Mouse (Mus musculus) ovary, adult 2 months (tissue): Measurements from ENCODE around the gene Olfr314. TPM values are rescaled to one million over a fixed set of nuclear protein-coding genes. Genes with fewer than 3 reads are reported as not detected.

Experiments
- polyA plus RNA-seq: library from polyadenylated mRNA; depleted of rRNA; stranded (reverse); fragments of >200 nt; gene quantifications from 2 replicates; pipeline ENCODE4 v1.2.3, GENCODE M21; 2012; rRNA removed

Olfr314 gene
- not detected in 2 replicates for polyA plus RNA-seq

DNA sequence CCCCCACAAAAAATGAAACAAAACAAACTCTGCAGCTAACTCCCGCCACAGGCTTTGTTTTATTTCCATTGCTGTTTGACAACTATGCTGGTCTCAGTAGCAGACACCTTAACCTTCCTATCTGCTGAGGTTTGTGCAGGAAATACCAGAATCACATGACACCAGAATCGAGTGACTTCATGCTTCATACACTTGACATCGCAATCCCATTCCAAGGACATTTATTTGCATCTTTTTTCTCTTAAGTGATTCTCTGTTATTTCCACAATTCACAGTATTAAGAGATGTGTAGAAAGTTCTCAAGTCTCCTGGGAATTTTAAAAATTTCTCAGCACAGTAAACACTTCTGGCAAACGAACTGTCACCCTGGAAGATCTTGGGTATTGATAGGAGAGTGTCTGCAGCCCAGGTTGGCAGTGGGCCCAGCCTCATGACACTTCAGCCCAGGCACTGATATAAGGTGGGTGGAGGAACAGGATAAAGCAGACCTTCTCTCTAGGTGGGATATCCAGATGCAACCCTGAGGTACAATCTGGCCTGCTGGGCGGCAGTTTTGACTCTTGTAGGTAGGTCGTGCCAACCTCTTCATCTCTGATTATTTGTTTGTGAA is at the start of gene Olfr314:
Gene Olfr314 (plus strand): TSS at position 473 of the 610 bp plus-strand sequence.

GRCm38 (mm10) chr11:58738792-58739262 is 43.9 kb upstream of the Olfr314 start, which contains the start of gene Olfr317:
Gene Olfr317, minus strand, starts transcription at chr11:58739212.

DNA sequence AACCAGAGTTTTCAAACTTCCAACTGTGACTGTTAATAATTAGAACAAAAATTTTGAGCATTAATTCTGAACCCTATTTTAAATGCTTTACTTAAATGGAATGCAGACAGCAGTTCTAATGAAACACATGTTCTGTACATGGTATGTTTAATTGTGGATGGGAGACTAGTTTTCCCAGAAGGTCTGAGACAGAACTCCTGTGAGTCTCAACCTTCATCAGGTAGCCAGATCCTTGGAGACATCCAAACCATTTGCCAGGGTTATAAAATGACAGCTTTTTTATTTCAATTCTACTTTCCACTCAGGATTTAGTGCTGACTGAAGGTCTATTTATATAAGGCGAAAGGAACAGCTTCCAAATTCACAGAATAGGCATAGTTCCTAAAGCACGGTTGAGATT is 30.3 kb upstream of the Olfr314 start, which contains the start of gene Olfr316:
Gene Olfr316 (plus strand): TSS at position 301 of the 400 bp plus-strand sequence.

DNA sequence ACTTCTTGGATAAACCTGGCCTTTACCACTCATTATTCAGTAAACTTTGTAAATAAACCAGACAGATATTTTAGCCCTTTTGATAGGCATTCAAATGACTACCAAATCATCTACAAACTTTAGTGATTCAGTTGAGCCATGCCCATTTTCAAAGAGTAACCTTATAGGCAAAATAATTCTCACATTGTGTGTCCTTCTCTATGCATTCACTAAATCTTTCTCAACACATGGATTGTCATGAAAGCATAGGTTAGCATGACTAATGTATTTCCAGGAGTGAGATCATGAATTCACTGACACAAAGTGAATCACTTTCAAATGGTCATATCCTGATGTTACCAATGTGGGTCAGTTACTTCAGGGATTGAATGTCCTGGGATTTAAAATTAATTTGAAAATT is 9.9 kb upstream of the Olfr314 start, which contains the start of gene Olfr315:
Gene Olfr315 (plus strand): TSS at position 301 of the 400 bp plus-strand sequence.

GRCm38 (mm10) chr11:58801558-58802228 is 18.9 kb downstream of the Olfr314 start, which contains the start of gene Fam183b:
Gene Fam183b, minus strand, starts transcription at chr11:58801960.

GRCm38 (mm10) chr11:58814700-58815099 is 31.9 kb downstream of the Olfr314 start, which contains the start of gene Olfr313:
Gene Olfr313, plus strand, starts transcription at chr11:58815000.

GRCm38 (mm10) chr11:58828937-58829336 is 46.2 kb downstream of the Olfr314 start, which contains the start of gene Olfr312:
Gene Olfr312, plus strand, starts transcription at chr11:58829237.

Other genes starting within 250 kb of the Olfr314 start
- 4.6 and 8.1 TPM in 2 replicates for gene Olfr330, start 248.1 kb upstream of the Olfr314 start, polyA plus RNA-seq
- gene Olfr329-ps, start 236.5 kb upstream of the Olfr314 start, polyA plus RNA-seq: 2.4 and 4.6 TPM in 2 replicates
- 0.24 and 0.40 TPM in 2 replicates for gene Olfr328, start 227.3 kb upstream of the Olfr314 start, polyA plus RNA-seq
- 0.50 TPM in 1 of 2 replicates, not detected in the other for gene Olfr224, start 212.4 kb upstream of the Olfr314 start, polyA plus RNA-seq
- not detected in 2 replicates for gene Olfr325, start 205.2 kb upstream of the Olfr314 start, polyA plus RNA-seq
- gene Olfr324, start 187.8 kb upstream of the Olfr314 start, polyA plus RNA-seq: not detected in 2 replicates
- 0.28 TPM in 1 of 2 replicates, not detected in the other for gene 2210407C18Rik, start 166.9 kb upstream of the Olfr314 start, polyA plus RNA-seq
- gene Olfr323, start 152.5 kb upstream of the Olfr314 start, polyA plus RNA-seq: not detected in 2 replicates
- 0.06 TPM in 1 of 2 replicates, not detected in the other for gene Trim58, start 142.5 kb upstream of the Olfr314 start, polyA plus RNA-seq
- gene Olfr322, start 124.2 kb upstream of the Olfr314 start, polyA plus RNA-seq: not detected in 2 replicates
- gene Olfr320, start 101.9 kb upstream of the Olfr314 start, polyA plus RNA-seq: not detected in 2 replicates
- not detected in 2 replicates for gene Olfr319, start 83.8 kb upstream of the Olfr314 start, polyA plus RNA-seq
- not detected in 2 replicates for gene Olfr318, start 58.9 kb upstream of the Olfr314 start, polyA plus RNA-seq
- not detected in 2 replicates for gene Olfr317, start 43.7 kb upstream of the Olfr314 start, polyA plus RNA-seq
- gene Olfr316, start 30.2 kb upstream of the Olfr314 start, polyA plus RNA-seq: 0.09 and 0.32 TPM in 2 replicates
- gene Olfr315, start 9.8 kb upstream of the Olfr314 start, polyA plus RNA-seq: 0.18 and 0.20 TPM in 2 replicates
- gene Fam183b, start 19.0 kb downstream of the Olfr314 start, polyA plus RNA-seq: 11.9 and 17.3 TPM in 2 replicates
- gene Olfr313, start 32.0 kb downstream of the Olfr314 start, polyA plus RNA-seq: not detected in 2 replicates
- gene Olfr312, start 46.3 kb downstream of the Olfr314 start, polyA plus RNA-seq: not detected in 2 replicates
- not detected in 2 replicates for gene Olfr311, start 56.3 kb downstream of the Olfr314 start, polyA plus RNA-seq
- 2.0 and 2.7 TPM in 2 replicates for gene Gm12258, start 64.2 kb downstream of the Olfr314 start, polyA plus RNA-seq
- gene 2810021J22Rik, start 84.3 kb downstream of the Olfr314 start, polyA plus RNA-seq: 4.1 and 4.3 TPM in 2 replicates
- gene Zfp39, start 121.3 kb downstream of the Olfr314 start, polyA plus RNA-seq: 0.62 and 1.0 TPM in 2 replicates
- gene Btnl10, start 135.0 kb downstream of the Olfr314 start, polyA plus RNA-seq: 0.08 TPM in 1 of 2 replicates, not detected in the other
- gene Rnf187, start 156.0 kb downstream of the Olfr314 start, polyA plus RNA-seq: 340 and 524 TPM in 2 replicates
- gene Hist3h2ba, start 166.0 kb downstream of the Olfr314 start, polyA plus RNA-seq: 3.8 and 4.6 TPM in 2 replicates
- 22.2 and 26.2 TPM in 2 replicates for gene Hist3h2a, start 171.7 kb downstream of the Olfr314 start, polyA plus RNA-seq
- gene Trim17, start 171.7 kb downstream of the Olfr314 start, polyA plus RNA-seq: 0.36 and 0.40 TPM in 2 replicates
- 33.3 and 39.5 TPM in 2 replicates for gene Trim11, start 195.1 kb downstream of the Olfr314 start, polyA plus RNA-seq